Mouse (Mus musculus): ENCODE measurements around the gene Agtpbp1.

GRCm38 (mm10) chr13:59592630-59593029 is 7.6 kb upstream of the Agtpbp1 start:
- TF ChIP-seq MAX (IDR thresholded peaks at IDR 0.05; ENCODE audit: low read depth) (no peak), POLR2A (IDR thresholded peaks at IDR 0.05; ENCODE audit: insufficient read length, low read depth) (no peak), POLR2AphosphoS2 (IDR thresholded peaks at IDR 0.05; ENCODE audit: insufficient read length, low read depth) (no peak), USF1 (IDR thresholded peaks at IDR 0.05; ENCODE audit: low read depth) (no peak), TCF12 (IDR thresholded peaks at IDR 0.05; ENCODE audit: insufficient read depth, poor library complexity, severe bottlenecking) (no peak), CEBPB (IDR thresholded peaks at IDR 0.05; ENCODE audit: insufficient read depth, poor library complexity, severe bottlenecking) (no peak), REST (IDR thresholded peaks at IDR 0.05; ENCODE audit: insufficient read depth, insufficient read length) (no peak)
